18 mouse cellular contexts compared by ENCODE assay signal in the genomic region with DNA sequence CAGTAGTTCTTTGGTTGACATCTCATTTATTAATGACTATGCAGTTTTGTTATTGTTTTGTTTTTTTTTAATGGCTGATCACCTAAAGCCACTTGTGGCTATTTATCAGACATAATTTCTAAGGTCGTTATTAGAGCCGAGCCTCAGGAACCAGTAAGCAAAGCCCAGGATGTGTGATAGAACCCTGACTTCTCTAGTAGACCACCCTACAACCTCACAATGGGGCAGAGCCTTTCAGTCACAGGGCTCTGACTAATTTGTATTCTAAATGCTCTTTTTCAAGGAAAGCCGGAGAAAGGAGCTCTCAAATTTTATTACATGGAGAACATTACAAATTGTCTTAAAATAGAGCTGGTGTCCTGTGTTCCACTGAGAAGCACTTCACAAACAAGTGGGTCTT.
DNase-seq lines count a peak whose midpoint lies in the region; ATAC-seq and TF ChIP-seq lines count a peak whose summit lies in the region.
"Had no signal": no experiment of that assay in that cellular context is flagged by ENCODE, and none has a peak within 500 bp of the region (broad histone marks: within the 10 kb centered on the region; RNA-seq: fewer than 3 reads in every experiment).

No protein-coding gene starts in this region.

- TF ChIP-seq EP300 in lung, postnatal 0 days (IDR thresholded peaks at IDR 0.05) = no peak

- no peak for TF ChIP-seq POLR2A in lung, adult 2 months (IDR thresholded peaks at IDR 0.05; ENCODE audit: borderline replicate concordance, extremely low read depth, low read depth, low read length)

- TF ChIP-seq CTCF in lung, postnatal 0 days (IDR thresholded peaks at IDR 0.05) = no peak
- TF ChIP-seq CTCF in lung, adult 2 months (IDR thresholded peaks at IDR 0.05; ENCODE audit: insufficient read depth, low read length) = no peak
- TF ChIP-seq CTCF in hindbrain, postnatal 0 days (IDR thresholded peaks at IDR 0.05; ENCODE audit: low read depth) = no peak

- H3K36me3 ChIP-seq in hindbrain, embryonic 10.5 days = no peaks in the 10 kb centered on the region
- no peaks in the 10 kb centered on the region for H3K36me3 ChIP-seq in hindbrain, embryonic 16.5 days (ENCODE audit: control insufficient read depth, insufficient read depth, low read length)
- no peaks in the 10 kb centered on the region for H3K36me3 ChIP-seq in lung, postnatal 0 days (ENCODE audit: insufficient read depth, low read length)
- no peaks in the 10 kb centered on the region for H3K36me3 ChIP-seq in hindbrain, postnatal 0 days (ENCODE audit: insufficient read depth, low read length)
- no peaks in the 10 kb centered on the region for H3K36me3 ChIP-seq in neural tube, embryonic 13.5 days
- H3K36me3 ChIP-seq: heart, embryonic 10.5 days; limb, embryonic 15.5 days had no signal

- no peak for DNase-seq in hindbrain, embryonic 10.5 days (ENCODE audit: low spot score)
- no peak for DNase-seq in lung, postnatal 0 days (ENCODE audit: low spot score)
- no peak for DNase-seq in lung, adult 2 months
- no peak for DNase-seq in hindbrain, postnatal 0 days (ENCODE audit: low spot score)
- DNase-seq in spleen, postnatal 14 days (ENCODE audit: low spot score in 2 of 2) = no peak
- no peak for DNase-seq in thymus, postnatal 14 days
- DNase-seq: adrenal gland, postnatal 25 days; cerebellum, adult 2 months; gastrocnemius, postnatal 25 days; heart, postnatal 14 days; kidney, adult 18-20 months; thymus, postnatal 25 days had no signal

- no peak overlapping the region for H3K9ac ChIP-seq in hindbrain, embryonic 16.5 days (ENCODE audit: low read depth, low read length)
- H3K9ac ChIP-seq in lung, postnatal 0 days (replicated peaks; ENCODE audit: low read depth) = no peak overlapping the region
- no peak overlapping the region for H3K9ac ChIP-seq in hindbrain, postnatal 0 days (replicated peaks; ENCODE audit: low read length)
- H3K9ac ChIP-seq in neural tube, embryonic 13.5 days = no peak overlapping the region
- H3K9ac ChIP-seq: limb, embryonic 15.5 days had no signal

- H3K27ac ChIP-seq in hindbrain, embryonic 10.5 days = peak overlapping the region; percentile 77
- H3K27ac ChIP-seq in hindbrain, embryonic 16.5 days (ENCODE audit: low read depth, low read length) = no peak overlapping the region
- H3K27ac ChIP-seq in lung, postnatal 0 days (ENCODE audit: low read length) = peak overlapping the region; percentile 78
- H3K27ac ChIP-seq in hindbrain, postnatal 0 days = no peak overlapping the region
- no peak overlapping the region for H3K27ac ChIP-seq in neural tube, embryonic 13.5 days (replicated peaks)
- H3K27ac ChIP-seq: heart, embryonic 10.5 days; limb, embryonic 15.5 days had no signal

- H3K9me3 ChIP-seq in hindbrain, embryonic 10.5 days = no peaks in the 10 kb centered on the region
- no peaks in the 10 kb centered on the region for H3K9me3 ChIP-seq in hindbrain, embryonic 16.5 days (ENCODE audit: control insufficient read depth, low read length)
- no peaks in the 10 kb centered on the region for H3K9me3 ChIP-seq in lung, postnatal 0 days (ENCODE audit: low read length)
- H3K9me3 ChIP-seq in hindbrain, postnatal 0 days (ENCODE audit: low read length) = no peaks in the 10 kb centered on the region
- H3K9me3 ChIP-seq in neural tube, embryonic 13.5 days = no peaks in the 10 kb centered on the region
- H3K9me3 ChIP-seq: heart, embryonic 10.5 days; limb, embryonic 15.5 days had no signal

- no peak; the same call in 1 of the 2 replicates for ATAC-seq in hindbrain, embryonic 16.5 days
- ATAC-seq in lung, postnatal 0 days = no peak
- ATAC-seq in hindbrain, postnatal 0 days = no peak; the same call in 1 of the 2 replicates
- ATAC-seq in neural tube, embryonic 13.5 days (ENCODE audit: low read depth) = 0 out of 2 replicates have a peak, but pooled peaks have one; percentile 27
- ATAC-seq: activated CD4-positive, CD25-positive, alpha-beta regulatory T cell, adult 4 months had no signal

- H3K4me1 ChIP-seq in hindbrain, embryonic 10.5 days (replicated peaks) = peaks cover 59% of the 10 kb centered on the region
- peaks cover 7% of the 10 kb centered on the region for H3K4me1 ChIP-seq in hindbrain, embryonic 16.5 days (ENCODE audit: control insufficient read depth, insufficient read depth, low read depth, low read length)
- 0 out of 2 replicates have a peak, but pooled peaks cover 7% of the 10 kb centered on the region for H3K4me1 ChIP-seq in lung, postnatal 0 days (ENCODE audit: insufficient read depth, low read depth, low read length)
- H3K4me1 ChIP-seq in lung, adult 2 months (ENCODE audit: control insufficient read depth, insufficient read depth, low read length) = no peaks in the 10 kb centered on the region
- H3K4me1 ChIP-seq in hindbrain, postnatal 0 days (ENCODE audit: insufficient read depth, low read length) = peaks cover 3% of the 10 kb centered on the region; the same call in 1 of the 2 replicates
- H3K4me1 ChIP-seq in neural tube, embryonic 13.5 days (replicated peaks) = peaks cover 26% of the 10 kb centered on the region

- H3K27me3 ChIP-seq in hindbrain, embryonic 10.5 days (ENCODE audit: insufficient read depth, poor library complexity, severe bottlenecking) = no peaks in the 10 kb centered on the region
- H3K27me3 ChIP-seq in hindbrain, embryonic 16.5 days (replicated peaks; ENCODE audit: control insufficient read depth, insufficient read depth, low read length) = no peaks in the 10 kb centered on the region
- no peaks in the 10 kb centered on the region for H3K27me3 ChIP-seq in lung, postnatal 0 days (replicated peaks; ENCODE audit: insufficient read depth, low read length)
- H3K27me3 ChIP-seq in hindbrain, postnatal 0 days (ENCODE audit: insufficient read depth, low read length) = no peaks in the 10 kb centered on the region
- 0 out of 2 replicates have a peak, but pooled peaks cover 4% of the 10 kb centered on the region for H3K27me3 ChIP-seq in neural tube, embryonic 13.5 days
- H3K27me3 ChIP-seq: limb, embryonic 15.5 days had no signal

- WGBS in hindbrain, embryonic 10.5 days = 72% methylated on average over 3 of the region's 3 CpGs
- WGBS in hindbrain, embryonic 16.5 days = 51% methylated on average over 3 of the region's 3 CpGs
- 68% methylated on average over 3 of the region's 3 CpGs for WGBS in lung, postnatal 0 days
- 77% methylated on average over 3 of the region's 3 CpGs for WGBS in lung, adult 2 months
- 57% methylated on average over 3 of the region's 3 CpGs for WGBS in hindbrain, postnatal 0 days
- 28% methylated on average over 3 of the region's 3 CpGs for WGBS in neural tube, embryonic 13.5 days

- no peak overlapping the region; the same call in 1 of the 2 replicates for H3K4me2 ChIP-seq in hindbrain, embryonic 16.5 days (ENCODE audit: low read length)
- no peak overlapping the region for H3K4me2 ChIP-seq in lung, postnatal 0 days (replicated peaks; ENCODE audit: low read depth, low read length)
- peak overlapping the region; percentile 41 for H3K4me2 ChIP-seq in hindbrain, postnatal 0 days (ENCODE audit: low read depth, low read length)
- peak overlapping the region; percentile 47 for H3K4me2 ChIP-seq in neural tube, embryonic 13.5 days
- H3K4me2 ChIP-seq: limb, embryonic 15.5 days had no signal

- H3K4me3 ChIP-seq in hindbrain, embryonic 10.5 days = no peak overlapping the region
- H3K4me3 ChIP-seq in hindbrain, embryonic 16.5 days (ENCODE audit: low read length) = no peak overlapping the region
- H3K4me3 ChIP-seq in lung, postnatal 0 days (ENCODE audit: low read depth, low read length) = no peak overlapping the region
- no peak overlapping the region for H3K4me3 ChIP-seq in lung, adult 2 months (replicated peaks; ENCODE audit: extremely low read depth, low read depth, low read length)
- no peak overlapping the region for H3K4me3 ChIP-seq in hindbrain, postnatal 0 days (ENCODE audit: low read length)
- H3K4me3 ChIP-seq in neural tube, embryonic 13.5 days = no peak overlapping the region
- H3K4me3 ChIP-seq: erythroblast, embryonic 14.5 days; heart, embryonic 10.5 days; limb, embryonic 15.5 days had no signal

Comparison
In these comparisons a context has a peak if more than half of its experiments do, and no peak if none do; other contexts are left out.
1. H3K27ac ChIP-seq: peak in hindbrain, embryonic 10.5 days (single experiment) and lung, postnatal 0 days (single experiment); none in hindbrain, embryonic 16.5 days (single experiment), hindbrain, postnatal 0 days (single experiment) and neural tube, embryonic 13.5 days (single experiment).
2. H3K4me2 ChIP-seq: peak in hindbrain, postnatal 0 days (single experiment) and neural tube, embryonic 13.5 days (single experiment); none in hindbrain, embryonic 16.5 days (single experiment) and lung, postnatal 0 days (single experiment).